Mouse (Mus musculus) spleen, adult 2 months (tissue): ENCODE results near the gene Clta.

Experiments used
- CTCF ChIP-seq: fragments of 200-500 bp; IDR thresholded peaks from 2 replicates; pipeline ENCODE4 v1.5.1; 2011; ENCODE audit warnings: mild to moderate bottlenecking, inconsistent platforms; ENCODE audit not compliant: insufficient read depth, insufficient read length, insufficient replicate concordance; ENCODE audit errors: extremely low read depth
- POLR2A ChIP-seq: fragments of 200-500 bp; IDR thresholded peaks from 2 replicates; pipeline ENCODE4 v1.6.1; 2011; ENCODE audit warnings: low read depth, low read length, inconsistent platforms

GRCm38 (mm10) chr4:44004126-44004525 lies at the start of gene Clta:
- TF ChIP-seq POLR2A (no peak), CTCF (no peak)
